Mouse (Mus musculus): ENCODE measurements around the gene Gdpgp1. TPM values are rescaled to one million over a fixed set of nuclear protein-coding genes. Genes with fewer than 3 reads are reported as not detected.

Gdpgp1 gene
- polyA plus RNA-seq, 1 experiment = 3.9 TPM

- Histone ChIP-seq H3K4me1 (ENCODE audit: control insufficient read depth, insufficient read depth, low read length) (peaks cover 6% of the 10 kb centered on the region; the same call in 1 of the 2 replicates), H3K4me3 (replicated peaks; ENCODE audit: insufficient read depth, low read depth, low read length) (no peak overlapping the region), H3K27me3 (ENCODE audit: control insufficient read depth, insufficient read depth, low read length) (no peaks in the 10 kb centered on the region), H3K27ac (ENCODE audit: insufficient read depth, low read length) (no peak overlapping the region)
- DNase-seq = no peak
- 91% methylated on average over 2 of the region's 2 CpGs for WGBS
- TF ChIP-seq POLR2A (IDR thresholded peaks at IDR 0.05; ENCODE audit: borderline replicate concordance, insufficient read depth, low read length) = no peak
- no peak for TF ChIP-seq CTCF (IDR thresholded peaks at IDR 0.05; ENCODE audit: borderline replicate concordance, insufficient read depth, low read depth, low read length)
Observed at GRCm38 (mm10) chr7:80273456-80273855, 40.8 kb downstream of the Gdpgp1 start.

GRCm38 (mm10) chr7:80276374-80276773 lies 43.7 kb downstream of the Gdpgp1 start:
- H3K4me3 ChIP-seq (replicated peaks; ENCODE audit: insufficient read depth, low read depth, low read length) = no peak overlapping the region
- H3K27me3 ChIP-seq (ENCODE audit: control insufficient read depth, insufficient read depth, low read length) = no peaks in the 10 kb centered on the region
- no peak for TF ChIP-seq CTCF (IDR thresholded peaks at IDR 0.05; ENCODE audit: borderline replicate concordance, insufficient read depth, low read depth, low read length)
- TF ChIP-seq POLR2A (IDR thresholded peaks at IDR 0.05; ENCODE audit: borderline replicate concordance, insufficient read depth, low read length) = no peak

GRCm38 (mm10) chr7:80280032-80280431 lies 47.4 kb downstream of the Gdpgp1 start:
- WGBS = 85% methylated on average over 10 of the region's 10 CpGs
- Histone ChIP-seq H3K27ac (ENCODE audit: insufficient read depth, low read length) (no peak overlapping the region), H3K27me3 (ENCODE audit: control insufficient read depth, insufficient read depth, low read length) (no peaks in the 10 kb centered on the region), H3K4me1 (ENCODE audit: control insufficient read depth, insufficient read depth, low read length) (no peaks in the 10 kb centered on the region), H3K4me3 (replicated peaks; ENCODE audit: insufficient read depth, low read depth, low read length) (no peak overlapping the region)
- TF ChIP-seq CTCF (IDR thresholded peaks at IDR 0.05; ENCODE audit: borderline replicate concordance, insufficient read depth, low read depth, low read length) = no peak
- no peak for TF ChIP-seq POLR2A (IDR thresholded peaks at IDR 0.05; ENCODE audit: borderline replicate concordance, insufficient read depth, low read length)
- DNase-seq = no peak

More at GRCm38 (mm10) chr7:80276374-80276773, 43.7 kb downstream of the Gdpgp1 start:
- H3K4me1 ChIP-seq (ENCODE audit: control insufficient read depth, insufficient read depth, low read length) = no peaks in the 10 kb centered on the region
- DNase-seq = no peak
- no peak overlapping the region for H3K27ac ChIP-seq (ENCODE audit: insufficient read depth, low read length)
- 97% methylated on average over 4 of the region's 4 CpGs for WGBS

- TF ChIP-seq POLR2A (IDR thresholded peaks at IDR 0.05; ENCODE audit: borderline replicate concordance, insufficient read depth, low read length) (no peak), CTCF (IDR thresholded peaks at IDR 0.05; ENCODE audit: borderline replicate concordance, insufficient read depth, low read depth, low read length) (no peak)
- DNase-seq = no peak
- no peaks in the 10 kb centered on the region for H3K4me1 ChIP-seq (ENCODE audit: control insufficient read depth, insufficient read depth, low read length)
- whole genome bisulfite sequencing = 88% methylated on average over 2 of the region's 2 CpGs
- no peak overlapping the region for H3K27ac ChIP-seq (ENCODE audit: insufficient read depth, low read length)
- H3K4me3 ChIP-seq (replicated peaks; ENCODE audit: insufficient read depth, low read depth, low read length) = no peak overlapping the region
- no peaks in the 10 kb centered on the region for H3K27me3 ChIP-seq (ENCODE audit: control insufficient read depth, insufficient read depth, low read length)
Observed at GRCm38 (mm10) chr7:80280998-80281397, 48.3 kb downstream of the Gdpgp1 start.

- no peak for DNase-seq
Observed at GRCm38 (mm10) chr7:80281646-80282045, 49.0 kb downstream of the Gdpgp1 start.

GRCm38 (mm10) chr7:80283226-80283918 lies 50.7 kb downstream of the Gdpgp1 start:
- no peak for TF ChIP-seq CTCF (IDR thresholded peaks at IDR 0.05; ENCODE audit: borderline replicate concordance, insufficient read depth, low read depth, low read length)
- TF ChIP-seq POLR2A (IDR thresholded peaks at IDR 0.05; ENCODE audit: borderline replicate concordance, insufficient read depth, low read length) = no peak
- Histone ChIP-seq H3K4me1 (ENCODE audit: control insufficient read depth, insufficient read depth, low read length) (no peaks in the 10 kb centered on the region), H3K27me3 (ENCODE audit: control insufficient read depth, insufficient read depth, low read length) (no peaks in the 10 kb centered on the region), H3K27ac (ENCODE audit: insufficient read depth, low read length) (no peak overlapping the region), H3K4me3 (replicated peaks; ENCODE audit: insufficient read depth, low read depth, low read length) (no peak overlapping the region)
- no peak for DNase-seq
- WGBS = 81% methylated on average over 3 of the region's 3 CpGs

More at GRCm38 (mm10) chr7:80281646-80282045, 49.0 kb downstream of the Gdpgp1 start:
- WGBS = 86% methylated on average over 3 of the region's 3 CpGs
- TF ChIP-seq POLR2A (IDR thresholded peaks at IDR 0.05; ENCODE audit: borderline replicate concordance, insufficient read depth, low read length) (no peak), CTCF (IDR thresholded peaks at IDR 0.05; ENCODE audit: borderline replicate concordance, insufficient read depth, low read depth, low read length) (no peak)
- Histone ChIP-seq H3K27ac (ENCODE audit: insufficient read depth, low read length) (no peak overlapping the region), H3K4me3 (replicated peaks; ENCODE audit: insufficient read depth, low read depth, low read length) (no peak overlapping the region), H3K27me3 (ENCODE audit: control insufficient read depth, insufficient read depth, low read length) (no peaks in the 10 kb centered on the region), H3K4me1 (ENCODE audit: control insufficient read depth, insufficient read depth, low read length) (no peaks in the 10 kb centered on the region)

GRCm38 (mm10) chr7:80284391-80284790 lies 51.7 kb downstream of the Gdpgp1 start:
- no peak overlapping the region for H3K4me3 ChIP-seq (replicated peaks; ENCODE audit: insufficient read depth, low read depth, low read length)
- WGBS = 83% methylated on average over 5 of the region's 5 CpGs
- H3K27me3 ChIP-seq (ENCODE audit: control insufficient read depth, insufficient read depth, low read length) = no peaks in the 10 kb centered on the region
- DNase-seq = no peak
- H3K27ac ChIP-seq (ENCODE audit: insufficient read depth, low read length) = no peak overlapping the region
- no peak for TF ChIP-seq POLR2A (IDR thresholded peaks at IDR 0.05; ENCODE audit: borderline replicate concordance, insufficient read depth, low read length)
- TF ChIP-seq CTCF (IDR thresholded peaks at IDR 0.05; ENCODE audit: borderline replicate concordance, insufficient read depth, low read depth, low read length) = no peak
- no peaks in the 10 kb centered on the region for H3K4me1 ChIP-seq (ENCODE audit: control insufficient read depth, insufficient read depth, low read length)

GRCm38 (mm10) chr7:80285725-80286124 lies 53.1 kb downstream of the Gdpgp1 start:
- H3K4me1 ChIP-seq (ENCODE audit: control insufficient read depth, insufficient read depth, low read length) = no peaks in the 10 kb centered on the region
- no peak for TF ChIP-seq CTCF (IDR thresholded peaks at IDR 0.05; ENCODE audit: borderline replicate concordance, insufficient read depth, low read depth, low read length)
- TF ChIP-seq POLR2A (IDR thresholded peaks at IDR 0.05; ENCODE audit: borderline replicate concordance, insufficient read depth, low read length) = no peak
- no peak for DNase-seq
- WGBS = 97% methylated on average over 6 of the region's 6 CpGs
- H3K27me3 ChIP-seq (ENCODE audit: control insufficient read depth, insufficient read depth, low read length) = no peaks in the 10 kb centered on the region
- H3K4me3 ChIP-seq (replicated peaks; ENCODE audit: insufficient read depth, low read depth, low read length) = no peak overlapping the region
- H3K27ac ChIP-seq (ENCODE audit: insufficient read depth, low read length) = no peak overlapping the region
